Mouse (Mus musculus) brain, embryonic 14.5 days (tissue): Measurements from ENCODE around the gene Tedc2.

ENCODE experiments used
- CTCF ChIP-seq: fragments of 200-500 bp; IDR thresholded peaks from 2 replicates; pipeline ENCODE4 v1.5.1; 2012; ENCODE audit warnings: inconsistent platforms, mild to moderate bottlenecking, moderate library complexity, borderline replicate concordance; ENCODE audit not compliant: insufficient read depth, insufficient read length; ENCODE audit errors: extremely low read depth
- POLR2A ChIP-seq: fragments of 200-500 bp; IDR thresholded peaks from 2 replicates; pipeline ENCODE4 v1.6.1; 2012; ENCODE audit warnings: mild to moderate bottlenecking, inconsistent platforms, borderline replicate concordance; ENCODE audit not compliant: poor library complexity, insufficient read depth, insufficient read length, severe bottlenecking; ENCODE audit errors: extremely low read depth

DNA sequence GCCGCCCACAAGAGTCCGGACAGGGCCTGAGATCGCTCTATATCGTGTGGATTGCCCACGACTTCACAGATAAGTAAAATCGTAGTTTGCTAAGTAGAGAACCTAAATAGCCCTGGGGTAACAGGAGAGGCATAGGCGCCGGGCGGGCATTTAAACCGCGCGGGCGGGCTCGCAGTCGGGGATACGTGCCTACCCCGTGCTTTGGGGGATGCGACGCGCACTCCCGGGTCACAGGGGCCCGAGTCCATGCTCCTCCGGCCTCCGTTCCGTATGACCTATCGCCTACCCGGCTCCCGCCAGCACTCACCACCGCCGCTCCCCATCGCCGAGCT, 30.3 kb upstream of the Tedc2 start:
- TF ChIP-seq CTCF: no peak
- TF ChIP-seq POLR2A: no peak; the same call in 1 of the 2 replicates
